In the genomic region with DNA sequence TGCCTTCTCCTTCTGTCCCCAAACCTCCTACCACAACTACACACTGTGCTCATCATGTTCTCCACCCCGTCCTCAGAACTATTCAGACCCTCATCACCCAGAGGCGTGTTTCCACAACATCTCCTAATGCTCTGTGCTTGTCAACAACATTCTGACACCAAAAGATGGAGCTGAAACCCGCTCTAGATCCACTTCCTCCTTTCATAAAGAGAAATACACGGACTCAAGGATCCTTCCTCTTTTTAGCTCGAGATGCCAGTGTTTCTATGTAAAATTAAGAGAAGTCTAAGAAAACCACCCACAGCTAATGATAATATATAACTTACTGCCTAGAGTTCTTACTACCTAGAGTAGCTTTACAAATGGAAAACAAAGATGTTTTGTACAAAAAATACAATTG, we compare ENCODE assay signal across 33 mouse cellular contexts. TPM values are rescaled to one million over a fixed set of nuclear protein-coding genes. Genes with fewer than 3 reads are reported as not detected.
DNase-seq lines count a peak whose midpoint lies in the region; ATAC-seq and TF ChIP-seq lines count a peak whose summit lies in the region.
"Had no signal": no experiment of that assay in that cellular context is flagged by ENCODE, and none has a peak within 500 bp of the region (broad histone marks: within the 10 kb centered on the region; RNA-seq: fewer than 3 reads in every experiment).

No protein-coding gene starts in this region.

- H3K9ac ChIP-seq in MEL (ENCODE audit: control insufficient read depth, low read depth, low read length, poor library complexity, severe bottlenecking) = no peak overlapping the region
- H3K9ac ChIP-seq: embryonic facial prominence, embryonic 13.5 days; forebrain, embryonic 15.5 days; heart, embryonic 15.5 days; hindbrain, embryonic 13.5 days; kidney, embryonic 15.5 days; limb, embryonic 13.5 days; liver, embryonic 13.5 days; neural tube, embryonic 12.5 days had no signal

- peak; percentile 76 for DNase-seq in heart, adult 11 months
- no peak for DNase-seq in heart, embryonic 10.5 days (ENCODE audit: low spot score)
- peak; percentile 35 for DNase-seq in 416B (ENCODE audit: low read depth)
- peak; percentile 88 for DNase-seq in MEL (ENCODE audit: low read depth, low spot score)
- no peak for DNase-seq in kidney, postnatal 10 days
- DNase-seq in left cerebral cortex, adult 9 months (ENCODE audit: low spot score in 2 of 2) = no peak
- no peak for DNase-seq in spleen, adult 12 weeks (ENCODE audit: low spot score)
- DNase-seq: adrenal gland, postnatal 25 days; cerebellum, adult 11-12 months; cerebellum, adult 9-11 months; gastrocnemius, adult 2 months; gastrocnemius, postnatal 36 days; heart, postnatal 36 days; kidney, postnatal 36 days; liver, embryonic 13.5 days; lung, adult 18-20 months; right cerebral cortex, postnatal 4 days had no signal

- no peaks in the 10 kb centered on the region for H3K79me2 ChIP-seq in MEL (ENCODE audit: control insufficient read depth, insufficient read depth, low read length, poor library complexity)

- H3K27ac ChIP-seq in heart, embryonic 10.5 days = no peak overlapping the region
- no peak overlapping the region for H3K27ac ChIP-seq in MEL (ENCODE audit: control insufficient read depth, low read depth, low read length)
- H3K27ac ChIP-seq: embryonic facial prominence, embryonic 13.5 days; forebrain, embryonic 10.5 days; forebrain, embryonic 15.5 days; gastrocnemius, adult 2 months; heart, embryonic 15.5 days; hindbrain, embryonic 13.5 days; kidney, embryonic 15.5 days; layer of hippocampus, adult 2 months; left cerebral cortex, adult 2 months; limb, embryonic 13.5 days; liver, embryonic 13.5 days; macrophage; neural tube, embryonic 12.5 days had no signal

- no peak overlapping the region for H3K4me3 ChIP-seq in heart, embryonic 10.5 days
- H3K4me3 ChIP-seq in MEL (ENCODE audit: control insufficient read depth in 1 of 2, insufficient read depth in 1 of 2, low read depth in 2 of 2, low read length in 2 of 2) = no peak overlapping the region
- H3K4me3 ChIP-seq: embryonic facial prominence, embryonic 13.5 days; forebrain, embryonic 10.5 days; forebrain, embryonic 15.5 days; gastrocnemius, adult 2 months; heart, embryonic 15.5 days; hindbrain, embryonic 13.5 days; kidney, embryonic 15.5 days; layer of hippocampus, adult 2 months; left cerebral cortex, adult 2 months; limb, embryonic 13.5 days; liver, embryonic 13.5 days; myocyte; neural tube, embryonic 12.5 days had no signal

- H3K4me1 ChIP-seq in heart, embryonic 10.5 days = no peaks in the 10 kb centered on the region
- peaks cover 2% of the 10 kb centered on the region in 2 experiments; a peak in 2 of 4 replicates for H3K4me1 ChIP-seq in MEL (ENCODE audit: control insufficient read depth in 1 of 2, insufficient read depth in 2 of 2, low read length in 2 of 2)
- H3K4me1 ChIP-seq: embryonic facial prominence, embryonic 13.5 days; forebrain, embryonic 10.5 days; forebrain, embryonic 15.5 days; heart, embryonic 15.5 days; hindbrain, embryonic 13.5 days; kidney, embryonic 15.5 days; limb, embryonic 13.5 days; liver, embryonic 13.5 days; neural tube, embryonic 12.5 days had no signal

- ATAC-seq in megakaryocyte, adult 5-6 weeks (ENCODE audit: poor library complexity, severe bottlenecking) = peak; percentile 99
- ATAC-seq: CD4-positive, CD25-positive, alpha-beta regulatory T cell, adult 4 months; forebrain, embryonic 15.5 days; intestine, postnatal 0 days; midbrain, embryonic 16.5 days had no signal

- TF ChIP-seq EP300 in MEL (IDR thresholded peaks at IDR 0.05; ENCODE audit: low read depth in 1 of 2, low read length in 2 of 2) = peak; percentile 6 to 62; a peak in 1 of 4 replicates

- WGBS in heart, embryonic 10.5 days = 91% methylated on average over 5 of the region's 5 CpGs

- peaks cover 40% of the 10 kb centered on the region for H3K36me3 ChIP-seq in heart, embryonic 10.5 days
- peaks cover 7 to 15% of the 10 kb centered on the region in 2 experiments for H3K36me3 ChIP-seq in MEL (ENCODE audit: control insufficient read depth in 1 of 2, insufficient read depth in 2 of 2, low read length in 2 of 2)

- TF ChIP-seq POLR2A in MEL (IDR thresholded peaks at IDR 0.05; ENCODE audit: control insufficient read depth in 1 of 2, insufficient read depth in 1 of 2, low read depth in 1 of 2, low read length in 2 of 2, poor library complexity in 1 of 2) = no peak

- no peaks in the 10 kb centered on the region for H3K9me3 ChIP-seq in heart, embryonic 10.5 days
- no peaks in the 10 kb centered on the region for H3K9me3 ChIP-seq in MEL (replicated peaks; ENCODE audit: insufficient read depth, low read length)
- H3K9me3 ChIP-seq: embryonic facial prominence, embryonic 13.5 days; forebrain, embryonic 10.5 days; forebrain, embryonic 15.5 days; heart, embryonic 15.5 days; hindbrain, embryonic 13.5 days; kidney, embryonic 15.5 days; limb, embryonic 13.5 days; liver, embryonic 13.5 days; neural tube, embryonic 12.5 days had no signal

- no peaks in the 10 kb centered on the region for H3K27me3 ChIP-seq in heart, embryonic 10.5 days (ENCODE audit: insufficient read depth, poor library complexity, severe bottlenecking)
- H3K27me3 ChIP-seq in MEL (ENCODE audit: control insufficient read depth in 1 of 2, insufficient read depth in 2 of 2, low read length in 2 of 2) = no peaks in the 10 kb centered on the region
- H3K27me3 ChIP-seq: embryonic facial prominence, embryonic 13.5 days; forebrain, embryonic 15.5 days; heart, embryonic 15.5 days; hindbrain, embryonic 13.5 days; kidney, embryonic 15.5 days; limb, embryonic 13.5 days; liver, embryonic 13.5 days; neural tube, embryonic 12.5 days had no signal

- TF ChIP-seq CTCF in MEL (IDR thresholded peaks at IDR 0.05 in 2 of 3, conservative IDR thresholded peaks at IDR 0.05 in 1 of 3; ENCODE audit: control insufficient read depth in 1 of 3, insufficient read depth in 1 of 3, low read depth in 2 of 3, low read length in 3 of 3, poor library complexity in 1 of 3, severe bottlenecking in 1 of 3) = no peak

- no peak for TF ChIP-seq RAD21 in MEL (IDR thresholded peaks at IDR 0.05; ENCODE audit: low read depth, low read length)

TF ChIP-seq in MEL, 35 proteins besides CTCF, POLR2A, EP300 and RAD21:
- no peak for TF ChIP-seq GABPA (IDR thresholded peaks at IDR 0.05; ENCODE audit: low read depth, low read length)
- peak; percentile 35; the same call in 1 of the 2 replicates for TF ChIP-seq SIN3A (IDR thresholded peaks at IDR 0.05; ENCODE audit: low read length)

RNA-seq across cellular contexts. Expression of a gene that starts 46.1 kb away (rescaled TPM):
- polyA plus RNA-seq in heart, embryonic 10.5 days (2016; fragmentation: Nextera tagmentation; extraction: Ambion mirVana) = 22.9 and 26.2 TPM in 2 replicates
- total RNA-seq in MEL (2012; rRNA removed) = 15.1 and 15.4 TPM in 2 replicates
- 10 to 100 TPM in 1 of 2 experiments, not detected in 1; 13.7 TPM for polyA plus RNA-seq in MEL (2012; ENCODE audit: insufficient read depth in 1 of 2, insufficient read length in 2 of 2, low read depth in 1 of 2, low replicate concordance in 2 of 2, missing spikeins in 1 of 2)
- 41.4 and 43.4 TPM in 2 replicates for total RNA-seq in megakaryocyte, adult 5-6 weeks (2015)
- 26.5 and 28.9 TPM in 2 replicates for total RNA-seq in megakaryocyte, adult 5-6 weeks (2017)

RNA-seq across cellular contexts. Expression of a gene that starts 46.7 kb away (rescaled TPM):
- polyA plus RNA-seq in heart, embryonic 10.5 days (2016; fragmentation: Nextera tagmentation; extraction: Ambion mirVana) = 40.4 and 43.4 TPM in 2 replicates
- 33.3 and 34.9 TPM in 2 replicates for total RNA-seq in MEL (2012; rRNA removed)
- polyA plus RNA-seq in MEL (2012; ENCODE audit: insufficient read depth in 1 of 2, insufficient read length in 2 of 2, low read depth in 1 of 2, low replicate concordance in 2 of 2, missing spikeins in 1 of 2) = 10 to 100 TPM; 23.0 to 56.4 TPM
- 38.2 and 49.1 TPM in 2 replicates for total RNA-seq in megakaryocyte, adult 5-6 weeks (2015)
- 101 and 103 TPM in 2 replicates for total RNA-seq in megakaryocyte, adult 5-6 weeks (2017)

Comparison
In these comparisons a context has a peak if more than half of its experiments do, and no peak if none do; other contexts are left out.
1. DNase-seq: peak in heart, adult 11 months (single experiment), 416B (single experiment) and MEL (single experiment); none in heart, embryonic 10.5 days (single experiment), kidney, postnatal 10 days (single experiment), left cerebral cortex, adult 9 months (0 of 2) and spleen, adult 12 weeks (single experiment).